ENCODE assay signal across 12 mouse cellular contexts in the genomic region with DNA sequence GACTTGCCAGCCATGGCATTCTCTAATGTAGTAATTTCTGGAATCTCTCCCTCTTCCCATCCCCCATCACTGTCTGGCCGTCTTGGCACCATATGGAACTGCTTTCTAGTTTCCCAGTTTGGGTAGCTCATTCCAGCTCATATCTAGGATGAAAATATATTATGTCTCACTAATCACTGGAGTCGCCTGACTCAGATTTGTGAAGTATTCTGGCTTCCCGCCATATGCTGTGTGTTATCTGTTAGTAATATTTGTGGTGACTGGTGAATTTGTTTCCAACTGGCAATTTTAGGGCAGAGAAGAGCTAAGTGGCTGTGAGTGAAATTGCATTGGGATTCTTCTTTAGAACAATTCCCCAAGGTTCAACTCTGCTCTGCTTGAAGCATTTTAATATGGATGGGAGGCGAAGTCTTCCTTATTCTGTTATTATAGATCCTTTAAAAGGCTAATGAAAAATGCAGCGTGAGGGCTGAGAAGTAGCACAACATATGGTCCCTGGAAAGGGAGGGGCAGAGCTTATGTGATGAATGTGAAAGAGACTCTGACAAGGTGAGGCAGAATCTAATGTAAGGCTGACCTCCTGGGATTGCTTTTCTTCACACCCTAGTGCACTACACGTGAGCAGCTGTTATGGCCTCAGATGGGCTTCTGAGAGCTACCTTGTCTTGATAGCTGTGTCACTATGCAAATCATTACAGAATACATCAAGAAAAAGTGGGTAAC.
A peak's percentile ranks its signal among the peaks of the same experiment; 100 is the strongest.
DNase-seq lines count a peak whose midpoint lies in the region; ATAC-seq and TF ChIP-seq lines count a peak whose summit lies in the region.
"Had no signal": no experiment of that assay in that cellular context is flagged by ENCODE, and none has a peak within 500 bp of the region (broad histone marks: within the 10 kb centered on the region; RNA-seq: fewer than 3 reads in every experiment).

No protein-coding gene starts in this region.

- WGBS in neural tube, embryonic 11.5 days = 59% methylated on average over 6 of the region's 6 CpGs
- 41% methylated on average over 6 of the region's 6 CpGs for WGBS in hindbrain, embryonic 15.5 days
- 65% methylated on average over 6 of the region's 6 CpGs for WGBS in kidney, adult 2 months

- no peak for TF ChIP-seq POLR2A in kidney, adult 2 months (IDR thresholded peaks at IDR 0.05; ENCODE audit: low read depth, low read length)

- no peak overlapping the region for H3K27ac ChIP-seq in neural tube, embryonic 11.5 days (ENCODE audit: low read depth, low read length)
- 0 out of 2 replicates have a peak overlapping the region, but pooled peaks have one; percentile 14 for H3K27ac ChIP-seq in hindbrain, embryonic 15.5 days (replicated peaks)
- H3K27ac ChIP-seq in kidney, adult 2 months (ENCODE audit: insufficient read depth, low read depth, low read length) = no peak overlapping the region
- H3K27ac ChIP-seq: kidney, embryonic 15.5 days; limb, embryonic 13.5 days had no signal

- H3K9ac ChIP-seq in neural tube, embryonic 11.5 days (ENCODE audit: low read length) = no peak overlapping the region
- no peak overlapping the region for H3K9ac ChIP-seq in hindbrain, embryonic 15.5 days
- H3K9ac ChIP-seq: kidney, embryonic 15.5 days; limb, embryonic 13.5 days had no signal

- H3K4me3 ChIP-seq in neural tube, embryonic 11.5 days (ENCODE audit: low read depth, low read length) = no peak overlapping the region
- no peak overlapping the region for H3K4me3 ChIP-seq in hindbrain, embryonic 15.5 days
- no peak overlapping the region for H3K4me3 ChIP-seq in kidney, adult 2 months (ENCODE audit: insufficient read depth, low read depth, low read length)
- H3K4me3 ChIP-seq: kidney, embryonic 15.5 days; limb, embryonic 13.5 days had no signal

- no peaks in the 10 kb centered on the region for H3K9me3 ChIP-seq in neural tube, embryonic 11.5 days (ENCODE audit: control insufficient read depth, low read length)
- H3K9me3 ChIP-seq in hindbrain, embryonic 15.5 days = no peaks in the 10 kb centered on the region
- H3K9me3 ChIP-seq: kidney, embryonic 15.5 days; limb, embryonic 13.5 days had no signal

- no peaks in the 10 kb centered on the region for H3K36me3 ChIP-seq in neural tube, embryonic 11.5 days (ENCODE audit: control insufficient read depth, insufficient read depth, low read length)
- H3K36me3 ChIP-seq in hindbrain, embryonic 15.5 days = no peaks in the 10 kb centered on the region
- no peaks in the 10 kb centered on the region for H3K36me3 ChIP-seq in kidney, adult 2 months (ENCODE audit: control insufficient read depth, insufficient read depth, low read length)
- H3K36me3 ChIP-seq: kidney, embryonic 15.5 days; limb, embryonic 13.5 days had no signal

- H3K4me1 ChIP-seq in neural tube, embryonic 11.5 days (ENCODE audit: control insufficient read depth, insufficient read depth, low read length) = no peaks in the 10 kb centered on the region
- 0 out of 2 replicates have a peak, but pooled peaks cover 5% of the 10 kb centered on the region for H3K4me1 ChIP-seq in hindbrain, embryonic 15.5 days (replicated peaks)
- H3K4me1 ChIP-seq in kidney, adult 2 months (ENCODE audit: control insufficient read depth, insufficient read depth, low read length) = no peaks in the 10 kb centered on the region
- H3K4me1 ChIP-seq: kidney, embryonic 15.5 days; limb, embryonic 13.5 days had no signal

- no peak for TF ChIP-seq CTCF in kidney, adult 2 months (conservative IDR thresholded peaks at IDR 0.05; ENCODE audit: insufficient read depth, insufficient read length, low read depth, low read length)

- peak; percentile 58 to 67 for DNase-seq in cerebellum, postnatal 10 days
- DNase-seq in cerebellum, adult 11 months = no peak
- peak; percentile 10 for DNase-seq in neural tube, embryonic 11.5 days (ENCODE audit: low spot score)
- no peak for DNase-seq in neural tube, embryonic 10.5 days (ENCODE audit: extremely low spot score, low spot score)
- DNase-seq in retina, embryonic 14.5 days (ENCODE audit: low spot score) = peak; percentile 43
- no peak for DNase-seq in kidney, adult 2 months
- DNase-seq: cerebellum, adult 18-20 months; thymus, adult 2 months had no signal

- H3K27me3 ChIP-seq in neural tube, embryonic 11.5 days (ENCODE audit: control insufficient read depth, insufficient read depth, low read length) = no peaks in the 10 kb centered on the region
- H3K27me3 ChIP-seq in hindbrain, embryonic 15.5 days = no peaks in the 10 kb centered on the region
- H3K27me3 ChIP-seq in kidney, adult 2 months (replicated peaks; ENCODE audit: control insufficient read depth, insufficient read depth, low read length) = no peaks in the 10 kb centered on the region
- H3K27me3 ChIP-seq: kidney, embryonic 15.5 days; limb, embryonic 13.5 days had no signal

- H3K4me2 ChIP-seq in neural tube, embryonic 11.5 days (ENCODE audit: low read depth) = no peak overlapping the region
- H3K4me2 ChIP-seq in hindbrain, embryonic 15.5 days = no peak overlapping the region
- H3K4me2 ChIP-seq: kidney, embryonic 15.5 days; limb, embryonic 13.5 days had no signal

- ATAC-seq in neural tube, embryonic 11.5 days (ENCODE audit: insufficient read depth, low FRiP score, low TSS enrichment) = no peak
- ATAC-seq in hindbrain, embryonic 15.5 days (ENCODE audit: low FRiP score, low read depth) = peak; percentile 73; the same call in 1 of the 2 replicates
- no peak for ATAC-seq in megakaryocyte progenitor cell, adult 5-6 weeks (replicated peaks; ENCODE audit: poor library complexity)

Comparison
In these comparisons a context has a peak if more than half of its experiments do, and no peak if none do; other contexts are left out.
1. DNase-seq: peak in cerebellum, postnatal 10 days (2 of 2), neural tube, embryonic 11.5 days (single experiment) and retina, embryonic 14.5 days (single experiment); none in cerebellum, adult 11 months (single experiment), neural tube, embryonic 10.5 days (single experiment) and kidney, adult 2 months (single experiment).